Mouse (Mus musculus): ENCODE data around the gene Ltbp3. TPM values are rescaled to one million over a fixed set of nuclear protein-coding genes. Genes with fewer than 3 reads are reported as not detected.

Gene Ltbp3
- 2.3 and 4.5 TPM in 2 replicates for polyA plus RNA-seq (2012; ENCODE audit: low replicate concordance)

DNA sequence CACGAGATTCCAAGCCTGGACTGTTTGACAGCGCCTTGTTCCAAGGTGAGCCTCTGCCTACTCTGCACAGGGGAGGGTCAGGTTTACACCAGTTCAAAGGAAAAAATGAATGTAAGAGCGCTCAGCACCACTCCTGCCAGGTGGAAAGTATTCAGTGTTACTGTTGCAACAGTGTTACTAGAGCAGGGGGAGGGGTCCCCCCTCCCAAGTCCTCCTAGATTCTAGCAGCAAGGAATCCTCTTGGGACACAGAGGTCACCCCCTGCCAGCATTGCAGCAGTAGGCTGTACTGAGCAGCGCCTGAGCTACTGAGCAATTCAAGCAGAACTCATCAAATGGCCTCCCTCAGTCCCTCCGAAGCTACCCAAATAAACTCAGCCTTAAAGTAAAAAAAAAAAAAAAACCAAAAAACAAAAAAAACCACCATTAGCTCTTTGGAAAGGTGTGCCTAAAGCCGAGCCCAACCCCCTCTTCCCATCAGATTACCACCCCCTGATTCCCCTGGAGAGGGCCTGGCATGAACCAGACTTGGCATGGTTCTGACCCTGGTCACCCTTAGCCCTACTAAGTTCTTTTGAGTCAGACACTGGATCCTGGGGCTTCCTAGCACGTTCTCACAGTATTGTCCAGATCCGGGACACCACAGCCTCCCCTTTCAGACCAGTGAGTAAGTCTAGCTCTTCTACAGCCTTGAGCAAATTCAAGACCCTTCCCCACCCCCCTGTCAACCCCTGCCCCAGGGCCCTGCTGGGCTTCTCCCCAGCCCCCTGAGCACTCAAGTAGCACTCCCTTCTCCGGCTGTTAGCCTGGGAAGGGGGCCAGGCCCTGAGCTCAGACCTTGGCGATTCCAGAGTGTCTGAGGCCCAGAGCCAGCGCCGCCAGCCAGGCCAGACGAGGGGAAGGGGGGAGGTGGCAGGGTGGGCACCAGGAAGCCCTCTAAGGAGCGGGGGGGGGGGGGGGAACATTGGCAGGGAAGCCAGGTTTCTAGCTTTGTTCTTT, at the start of gene Ltbp3:
Ltbp3 (plus strand) TSS at position 585 of the 998 bp plus-strand sequence.

DNA sequence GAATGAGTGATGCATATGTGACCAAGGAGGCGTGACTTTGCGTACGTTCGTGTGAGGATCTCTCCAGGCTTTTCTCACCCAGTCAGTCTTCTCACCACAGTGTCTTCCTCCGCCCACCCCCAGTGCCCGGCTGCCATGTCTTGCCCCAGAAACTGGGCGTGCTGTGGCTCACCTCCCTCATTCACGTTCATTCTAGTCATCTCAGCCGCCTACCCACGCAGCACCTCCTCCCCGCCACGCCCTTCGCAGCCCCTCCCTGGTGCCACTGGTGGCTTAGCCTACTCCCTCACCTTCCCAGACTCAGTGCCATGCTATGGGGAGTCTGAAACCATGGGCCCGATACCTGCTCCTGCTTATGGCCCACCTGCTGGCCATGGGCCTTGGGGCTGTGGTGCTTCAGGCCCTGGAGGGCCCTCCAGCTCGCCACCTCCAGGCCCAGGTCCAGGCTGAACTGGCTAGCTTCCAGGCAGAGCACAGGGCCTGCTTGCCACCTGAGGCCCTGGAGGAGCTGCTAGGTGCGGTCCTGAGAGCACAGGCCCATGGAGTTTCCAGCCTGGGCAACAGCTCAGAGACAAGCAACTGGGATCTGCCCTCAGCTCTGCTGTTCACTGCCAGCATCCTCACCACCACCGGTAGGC, 36.4 kb upstream of the Ltbp3 start, which contains the start of gene Kcnk7:
Kcnk7 (plus strand) TSS at position 205 of the 638 bp plus-strand sequence.

DNA sequence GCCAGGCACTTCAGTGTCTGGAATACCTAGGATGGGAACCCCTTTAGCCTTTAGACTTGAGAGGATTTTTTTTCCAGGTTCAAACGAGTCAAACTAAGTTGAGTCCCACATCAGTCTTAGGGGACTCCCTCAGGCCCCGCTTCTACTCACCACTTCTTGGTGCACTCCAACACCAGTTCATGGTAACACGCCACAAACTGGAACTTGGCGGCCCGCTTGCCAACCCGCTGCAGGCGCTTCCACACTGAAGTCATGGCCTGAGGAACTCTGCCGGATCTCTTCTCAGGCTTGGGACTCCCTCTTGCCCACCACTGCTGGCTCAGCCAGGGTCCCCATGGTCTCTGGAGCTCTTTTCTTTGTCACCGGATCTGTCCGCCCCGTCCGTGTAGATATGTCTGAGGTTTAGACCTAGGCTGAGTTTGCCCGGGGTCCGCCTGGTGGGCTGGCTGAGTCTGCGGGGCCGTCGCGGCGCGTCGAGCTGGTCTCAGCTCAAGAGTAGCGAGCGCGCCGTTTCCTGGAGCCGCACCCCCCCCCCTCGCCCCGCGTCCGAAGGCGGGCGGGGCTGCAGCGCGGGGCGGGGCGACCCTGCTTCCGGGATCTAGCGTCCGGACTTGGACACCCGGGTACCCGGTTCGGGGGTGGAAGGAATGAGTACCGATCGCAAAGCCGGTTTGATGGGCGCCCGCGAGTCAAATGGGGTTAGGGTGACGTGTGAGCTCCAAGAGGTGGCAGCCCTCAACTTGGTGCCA, 14.8 kb upstream of the Ltbp3 start, which contains the start of gene Ehbp1l1:
Ehbp1l1 (minus strand) TSS at position 551 of the 749 bp plus-strand sequence.

DNA sequence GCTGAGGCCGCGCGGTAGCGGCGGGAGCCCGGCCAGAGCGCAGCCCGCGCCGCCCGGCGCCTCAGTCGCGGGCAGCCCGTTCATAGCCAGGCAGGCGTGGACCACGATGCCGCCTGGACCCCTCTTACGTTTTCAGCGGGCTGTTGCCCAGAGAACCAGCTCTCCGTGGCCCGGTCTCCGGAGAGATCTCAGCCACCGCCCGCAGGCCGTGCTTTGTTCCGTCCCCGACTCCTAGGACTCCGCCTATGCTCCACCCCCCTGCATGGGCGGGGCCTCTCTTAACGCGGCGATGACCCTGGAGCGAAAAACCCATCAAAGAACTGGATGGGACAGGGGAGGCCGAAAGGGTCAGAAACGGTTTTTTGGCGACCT, 11.3 kb upstream of the Ltbp3 start, which contains the start of gene Fam89b:
Fam89b (minus strand) TSS at position 210 of the 372 bp plus-strand sequence.

DNA sequence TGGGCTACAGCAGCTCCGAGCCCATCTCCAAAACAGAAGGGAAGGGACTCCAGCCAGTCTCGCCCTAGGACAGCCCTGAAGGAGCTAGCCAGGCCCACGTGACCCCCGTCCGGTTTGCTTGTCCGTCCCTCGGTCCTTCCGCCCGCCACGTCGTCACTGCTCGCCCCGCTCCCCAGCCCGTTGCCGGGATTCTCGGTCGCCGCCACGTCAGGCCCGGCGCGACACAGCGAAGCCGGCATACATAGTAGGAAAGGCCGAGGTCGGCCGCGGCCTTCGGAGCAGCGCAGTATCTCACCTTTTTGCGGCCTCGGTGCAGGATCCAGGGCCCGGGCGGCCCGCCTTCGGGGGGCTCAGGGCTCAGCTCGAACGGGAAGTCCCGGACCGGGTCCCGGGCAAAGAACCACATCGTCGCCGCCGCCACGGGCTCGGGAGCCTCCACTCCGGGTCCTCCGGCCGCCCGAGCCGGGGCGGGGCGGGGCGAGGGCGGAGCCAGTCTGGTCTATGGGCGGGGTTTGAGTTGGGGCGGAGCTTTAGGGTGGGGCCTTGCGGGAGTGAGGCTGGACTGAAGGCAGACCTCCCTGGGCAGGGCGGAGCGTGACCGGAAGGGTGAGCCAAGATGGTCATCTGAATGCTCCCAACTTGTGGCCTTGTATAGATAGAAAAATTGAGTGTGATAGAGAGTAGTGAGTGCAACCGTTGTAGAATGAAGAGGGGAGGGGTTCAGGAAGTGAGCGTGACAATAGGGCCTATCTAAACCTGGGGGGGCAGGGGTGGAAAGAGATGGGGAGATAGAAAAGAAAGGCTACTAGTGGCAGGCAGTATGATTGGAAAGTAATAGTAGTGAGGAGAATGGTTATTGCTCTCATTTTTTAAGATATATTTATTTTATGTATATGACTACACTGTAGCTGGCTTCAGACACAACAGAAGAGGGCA, 30.5 kb downstream of the Ltbp3 start, which contains the start of gene Scyl1:
Scyl1 (minus strand) TSS at position 495 of the 936 bp plus-strand sequence.

Other genes with a start within 250 kb of the Ltbp3 start
- 0.35 and 0.47 TPM in 2 replicates for gene 1700020D05Rik, start 237.1 kb upstream of the Ltbp3 start, polyA plus RNA-seq (2012; ENCODE audit: low replicate concordance)
- 4.1 and 8.2 TPM in 2 replicates for gene Snx32, start 230.4 kb upstream of the Ltbp3 start, polyA plus RNA-seq (2012; ENCODE audit: low replicate concordance)
- not detected in 2 replicates for gene Ovol1, start 180.3 kb upstream of the Ltbp3 start, polyA plus RNA-seq (2012; ENCODE audit: low replicate concordance)
- gene Ap5b1, start 172.9 kb upstream of the Ltbp3 start, polyA plus RNA-seq (2012; ENCODE audit: low replicate concordance) = 16.9 and 32.7 TPM in 2 replicates
- 248 and 435 TPM in 2 replicates for gene Rnaseh2c, start 139.0 kb upstream of the Ltbp3 start, polyA plus RNA-seq (2012; ENCODE audit: low replicate concordance)
- 46.4 and 73.1 TPM in 2 replicates for gene Kat5, start 130.7 kb upstream of the Ltbp3 start, polyA plus RNA-seq (2012; ENCODE audit: low replicate concordance)
- 61.2 and 268 TPM in 2 replicates for gene Rela, start 103.4 kb upstream of the Ltbp3 start, polyA plus RNA-seq (2012; ENCODE audit: low replicate concordance)
- gene Sipa1, start 77.2 kb upstream of the Ltbp3 start, polyA plus RNA-seq (2012; ENCODE audit: low replicate concordance) = 361 and 570 TPM in 2 replicates
- gene Map3k11, start 52.2 kb upstream of the Ltbp3 start, polyA plus RNA-seq (2012; ENCODE audit: low replicate concordance) = 157 and 178 TPM in 2 replicates
- gene Pcnx3, start 52.0 kb upstream of the Ltbp3 start, polyA plus RNA-seq (2012; ENCODE audit: low replicate concordance) = 468 and 751 TPM in 2 replicates
- gene Kcnk7, start 36.5 kb upstream of the Ltbp3 start, polyA plus RNA-seq (2012; ENCODE audit: low replicate concordance) = 1.1 and 3.7 TPM in 2 replicates
- 268 and 413 TPM in 2 replicates for gene Ehbp1l1, start 14.6 kb upstream of the Ltbp3 start, polyA plus RNA-seq (2012; ENCODE audit: low replicate concordance)
- 41.3 and 119 TPM in 2 replicates for gene Fam89b, start 11.3 kb upstream of the Ltbp3 start, polyA plus RNA-seq (2012; ENCODE audit: low replicate concordance)
- gene Scyl1, start 30.5 kb downstream of the Ltbp3 start, polyA plus RNA-seq (2012; ENCODE audit: low replicate concordance) = 56.3 and 57.0 TPM in 2 replicates
- 18.0 and 18.2 TPM in 2 replicates for gene Frmd8, start 134.4 kb downstream of the Ltbp3 start, polyA plus RNA-seq (2012; ENCODE audit: low replicate concordance)
- gene Slc25a45, start 136.9 kb downstream of the Ltbp3 start, polyA plus RNA-seq (2012; ENCODE audit: low replicate concordance) = 0.65 and 5.0 TPM in 2 replicates
- 1.4 and 2.3 TPM in 2 replicates for gene Tigd3, start 153.2 kb downstream of the Ltbp3 start, polyA plus RNA-seq (2012; ENCODE audit: low replicate concordance)
- 15.3 and 54.9 TPM in 2 replicates for gene Dpf2, start 172.1 kb downstream of the Ltbp3 start, polyA plus RNA-seq (2012; ENCODE audit: low replicate concordance)
- gene Cdc42ep2, start 183.9 kb downstream of the Ltbp3 start, polyA plus RNA-seq (2012; ENCODE audit: low replicate concordance) = 1.8 and 1.9 TPM in 2 replicates
- 42.9 and 62.3 TPM in 2 replicates for gene Pola2, start 223.3 kb downstream of the Ltbp3 start, polyA plus RNA-seq (2012; ENCODE audit: low replicate concordance)
- gene Slc22a20, start 245.2 kb downstream of the Ltbp3 start, polyA plus RNA-seq (2012; ENCODE audit: low replicate concordance) = not detected in 2 replicates

Data from leukemia stem cell, adult 10-12 weeks (primary cell).